In genomic region chr6:108660878-108661389, GRCm38 (mm10) we compare ENCODE assay signal across 8 mouse cellular contexts. TPM values are rescaled to one million over a fixed set of nuclear protein-coding genes. Genes with fewer than 3 reads are reported as not detected.
DNase-seq lines count a peak whose midpoint lies in the region; ATAC-seq and TF ChIP-seq lines count a peak whose summit lies in the region.

No protein-coding gene starts in this region.

- H3K9me3 ChIP-seq in embryonic facial prominence, embryonic 12.5 days, result no peaks in the 10 kb centered on the region
- no peaks in the 10 kb centered on the region for H3K9me3 ChIP-seq in intestine, embryonic 14.5 days (ENCODE audit: control insufficient read depth, low read length)
- H3K9me3 ChIP-seq in midbrain, postnatal 0 days (ENCODE audit: low read length), result no peaks in the 10 kb centered on the region

- H3K27me3 ChIP-seq in embryonic facial prominence, embryonic 12.5 days, result peaks cover 36% of the 10 kb centered on the region
- no peaks in the 10 kb centered on the region for H3K27me3 ChIP-seq in intestine, embryonic 14.5 days (replicated peaks; ENCODE audit: control insufficient read depth, insufficient read depth, low read length)
- no peaks in the 10 kb centered on the region for H3K27me3 ChIP-seq in midbrain, postnatal 0 days (ENCODE audit: insufficient read depth, low read length)

- H3K4me2 ChIP-seq in embryonic facial prominence, embryonic 12.5 days (replicated peaks), result peak overlapping the region; percentile 99
- peak overlapping the region; percentile 63 for H3K4me2 ChIP-seq in intestine, embryonic 14.5 days (ENCODE audit: low read length)
- peak overlapping the region; percentile 86 for H3K4me2 ChIP-seq in midbrain, postnatal 0 days (ENCODE audit: low read depth, low read length, poor library complexity, severe bottlenecking)

- H3K36me3 ChIP-seq in embryonic facial prominence, embryonic 12.5 days, result no peaks in the 10 kb centered on the region
- peaks cover 17% of the 10 kb centered on the region for H3K36me3 ChIP-seq in intestine, embryonic 14.5 days (ENCODE audit: control insufficient read depth, insufficient read depth, low read length)
- peaks cover 7% of the 10 kb centered on the region; the same call in 1 of the 2 replicates for H3K36me3 ChIP-seq in midbrain, postnatal 0 days (ENCODE audit: insufficient read depth, low read length)

- WGBS in lung, adult 2 months, result under 1% methylated on average over 18 of the region's 18 CpGs
- WGBS in embryonic facial prominence, embryonic 12.5 days, result 1% methylated on average over 18 of the region's 18 CpGs
- WGBS in intestine, embryonic 14.5 days, result under 1% methylated on average over 18 of the region's 18 CpGs
- 1% methylated on average over 18 of the region's 18 CpGs for WGBS in midbrain, postnatal 0 days

- peak overlapping the region; percentile 55 for H3K9ac ChIP-seq in embryonic facial prominence, embryonic 12.5 days
- peak overlapping the region; percentile 64 for H3K9ac ChIP-seq in intestine, embryonic 14.5 days (ENCODE audit: low read length)
- peak overlapping the region; percentile 77 for H3K9ac ChIP-seq in midbrain, postnatal 0 days (replicated peaks; ENCODE audit: low read length, poor library complexity, severe bottlenecking)

- TF ChIP-seq POLR2A in lung, adult 2 months (IDR thresholded peaks at IDR 0.05; ENCODE audit: borderline replicate concordance, extremely low read depth, low read depth, low read length), result no peak

- DNase-seq in lung, adult 2 months, result no peak
- DNase-seq in lung, postnatal 36 days, result no peak
- no peak for DNase-seq in intestine, embryonic 14.5 days (ENCODE audit: low spot score)
- DNase-seq in midbrain, postnatal 0 days (ENCODE audit: low spot score), result no peak
- no peak for DNase-seq in thymus, postnatal 14 days
- no peak for DNase-seq in spleen, postnatal 14 days (ENCODE audit: low spot score in 2 of 2)
- no peak for DNase-seq in lung, adult 18-20 months

- no peak overlapping the region for H3K27ac ChIP-seq in embryonic facial prominence, embryonic 12.5 days
- H3K27ac ChIP-seq in intestine, embryonic 14.5 days (ENCODE audit: low read depth), result peak overlapping the region; percentile 97
- peak overlapping the region; percentile 90 for H3K27ac ChIP-seq in midbrain, postnatal 0 days (ENCODE audit: low read depth, low read length)

- peaks cover 7% of the 10 kb centered on the region for H3K4me1 ChIP-seq in lung, adult 2 months (ENCODE audit: control insufficient read depth, insufficient read depth, low read length)
- H3K4me1 ChIP-seq in embryonic facial prominence, embryonic 12.5 days, result peaks cover 10% of the 10 kb centered on the region; the same call in 1 of the 2 replicates
- peaks cover 29% of the 10 kb centered on the region for H3K4me1 ChIP-seq in intestine, embryonic 14.5 days (replicated peaks; ENCODE audit: control insufficient read depth, insufficient read depth, low read length)
- 0 out of 2 replicates have a peak, but pooled peaks cover 7% of the 10 kb centered on the region for H3K4me1 ChIP-seq in midbrain, postnatal 0 days (ENCODE audit: insufficient read depth, low read length)

- TF ChIP-seq CTCF in lung, adult 2 months (IDR thresholded peaks at IDR 0.05; ENCODE audit: insufficient read depth, low read length), result no peak
- no peak for TF ChIP-seq CTCF in midbrain, postnatal 0 days (IDR thresholded peaks at IDR 0.05)

- no peak for ATAC-seq in embryonic facial prominence, embryonic 12.5 days (ENCODE audit: insufficient number of reproducible peaks, insufficient read depth, low FRiP score, low TSS enrichment)
- no peak; the same call in 1 of the 2 replicates for ATAC-seq in intestine, embryonic 14.5 days (replicated peaks; ENCODE audit: low FRiP score, low TSS enrichment, low read depth)
- ATAC-seq in midbrain, postnatal 0 days (ENCODE audit: low FRiP score), result no peak; the same call in 1 of the 2 replicates

- peak overlapping the region; percentile 91 for H3K4me3 ChIP-seq in lung, adult 2 months (replicated peaks; ENCODE audit: extremely low read depth, low read depth, low read length)
- peak overlapping the region; percentile 55 for H3K4me3 ChIP-seq in embryonic facial prominence, embryonic 12.5 days
- peak overlapping the region; percentile 61 for H3K4me3 ChIP-seq in intestine, embryonic 14.5 days (ENCODE audit: low read depth, low read length)
- H3K4me3 ChIP-seq in midbrain, postnatal 0 days (ENCODE audit: low read depth, low read length), result peak overlapping the region; percentile 61

RNA-seq across cellular contexts. Expression of gene Bhlhe40, which starts 0.5 kb away (rescaled TPM):
- 14.6 and 14.9 TPM in 2 replicates for polyA plus RNA-seq in lung, adult 2 months (2012; rRNA removed)
- polyA plus RNA-seq in embryonic facial prominence, embryonic 12.5 days (2016; fragmentation: Nextera tagmentation; extraction: Ambion mirVana), result 3.1 and 3.6 TPM in 2 replicates
- polyA plus RNA-seq in intestine, embryonic 14.5 days (2014; fragmentation: Nextera tagmentation; extraction: Ambion mirVana), result 21.8 and 23.6 TPM in 2 replicates
- 8.8 and 10.8 TPM in 2 replicates for total RNA-seq in midbrain, postnatal 0 days (2014; rRNA removed)
- 5.9 and 7.9 TPM in 2 replicates for polyA plus RNA-seq in midbrain, postnatal 0 days (2015; fragmentation: Nextera tagmentation; extraction: Ambion mirVana)
